Mouse (Mus musculus) heart, embryonic 16.5 days (tissue): ENCODE measurements at regions not wholly inside any gene's neighbourhood (a gene's known extent, or its start where the extent isn't known, plus 50 kb on each side); places are given as distances from the start of the nearest gene placed in this dataset.

ENCODE experiments used
- ATAC-seq: fragments of 200-750 bp; cut with Nextera tagmentation; replicated peaks from 2 replicates; pipeline ENCODE4 v1.8.0; 2017; ENCODE audit warnings: moderate number of reproducible peaks; ENCODE audit not compliant: insufficient read depth, low FRiP score; ENCODE audit errors: extremely low read depth
- H3K27ac ChIP-seq: fragments of 300-500 bp; sonication (generic); 2 replicates; pipeline ENCODE4 v1.5.1; 2014; ENCODE audit warnings: mild to moderate bottlenecking, low read length, control low read depth, moderate library complexity
- H3K27me3 ChIP-seq: fragments of 300-500 bp; sonication (generic); 2 replicates; pipeline ENCODE4 v1.6.1; 2014; ENCODE audit warnings: low read length, mixed read lengths; ENCODE audit not compliant: control insufficient read depth, insufficient read depth
- H3K36me3 ChIP-seq: fragments of 300-500 bp; sonication (generic); 2 replicates; pipeline ENCODE4 v1.6.1; 2014; ENCODE audit not compliant: control insufficient read depth, insufficient read depth
- H3K4me1 ChIP-seq: fragments of 300-500 bp; sonication (generic); 2 replicates; pipeline ENCODE4 v1.6.1; 2014; ENCODE audit warnings: low read length, mixed read lengths; ENCODE audit not compliant: control insufficient read depth, insufficient read depth
- H3K4me2 ChIP-seq: fragments of 300-500 bp; sonication (generic); 2 replicates; pipeline ENCODE4 v1.6.1; 2014; ENCODE audit warnings: low read depth, mild to moderate bottlenecking, control low read depth, low read length
- H3K4me3 ChIP-seq: fragments of 300-500 bp; sonication (generic); 2 replicates; pipeline ENCODE4 v1.5.1; 2014; ENCODE audit warnings: mild to moderate bottlenecking, control low read depth, low read length
- H3K9ac ChIP-seq: fragments of 300-500 bp; sonication (generic); 2 replicates; pipeline ENCODE4 v1.6.1; 2014; ENCODE audit warnings: low read length, control low read depth
- H3K9me3 ChIP-seq: fragments of 300-500 bp; sonication (generic); replicated peaks from 2 replicates; pipeline ENCODE4 v1.6.1; 2016; ENCODE audit warnings: low read length; ENCODE audit not compliant: control insufficient read depth
- WGBS: fragments of 180-500 bp; shearing (Covaris S2); extraction: QIAGEN DNeasy Blood & Tissue Kit; methylation state at CpG from one replicate; pipeline ENCODE4 v1.1.7; 2014; 5-methylcytosine and 5-hydroxymethylcytosine counted together

- Histone ChIP-seq H3K36me3 (no peaks in the 10 kb centered on the region), H3K4me3 (no peak overlapping the region), H3K9ac (no peak overlapping the region), H3K27me3 (no peaks in the 10 kb centered on the region), H3K9me3 (no peaks in the 10 kb centered on the region), H3K4me2 (no peak overlapping the region), H3K27ac (no peak overlapping the region), H3K4me1 (no peaks in the 10 kb centered on the region)
- no peak for ATAC-seq
- 74% methylated on average over 4 of the region's 4 CpGs for WGBS
Measured at GRCm38 (mm10) chr9:41792173-41792829, 331.8 kb downstream of the Sorl1 start.

- no peak overlapping the region for H3K4me3 ChIP-seq
Measured at GRCm38 (mm10) chr9:41791501-41792172, 332.5 kb downstream of the Sorl1 start.

GRCm38 (mm10) chr9:41785131-41785530 lies 339.0 kb downstream of the Sorl1 start:
- no peak for ATAC-seq
- Histone ChIP-seq H3K27ac (no peak overlapping the region), H3K9me3 (peaks cover 7% of the 10 kb centered on the region), H3K4me1 (no peaks in the 10 kb centered on the region), H3K4me2 (no peak overlapping the region), H3K9ac (no peak overlapping the region), H3K36me3 (no peaks in the 10 kb centered on the region), H3K4me3 (no peak overlapping the region), H3K27me3 (no peaks in the 10 kb centered on the region)
- 43% methylated on average over 3 of the region's 3 CpGs for WGBS

More at GRCm38 (mm10) chr9:41791501-41792172, 332.5 kb downstream of the Sorl1 start:
- ATAC-seq = no peak
- Histone ChIP-seq H3K27ac (no peak overlapping the region), H3K4me2 (no peak overlapping the region), H3K36me3 (no peaks in the 10 kb centered on the region), H3K4me1 (no peaks in the 10 kb centered on the region), H3K27me3 (no peaks in the 10 kb centered on the region), H3K9me3 (no peaks in the 10 kb centered on the region), H3K9ac (no peak overlapping the region)
- WGBS = 81% methylated on average over 5 of the region's 5 CpGs

DNA sequence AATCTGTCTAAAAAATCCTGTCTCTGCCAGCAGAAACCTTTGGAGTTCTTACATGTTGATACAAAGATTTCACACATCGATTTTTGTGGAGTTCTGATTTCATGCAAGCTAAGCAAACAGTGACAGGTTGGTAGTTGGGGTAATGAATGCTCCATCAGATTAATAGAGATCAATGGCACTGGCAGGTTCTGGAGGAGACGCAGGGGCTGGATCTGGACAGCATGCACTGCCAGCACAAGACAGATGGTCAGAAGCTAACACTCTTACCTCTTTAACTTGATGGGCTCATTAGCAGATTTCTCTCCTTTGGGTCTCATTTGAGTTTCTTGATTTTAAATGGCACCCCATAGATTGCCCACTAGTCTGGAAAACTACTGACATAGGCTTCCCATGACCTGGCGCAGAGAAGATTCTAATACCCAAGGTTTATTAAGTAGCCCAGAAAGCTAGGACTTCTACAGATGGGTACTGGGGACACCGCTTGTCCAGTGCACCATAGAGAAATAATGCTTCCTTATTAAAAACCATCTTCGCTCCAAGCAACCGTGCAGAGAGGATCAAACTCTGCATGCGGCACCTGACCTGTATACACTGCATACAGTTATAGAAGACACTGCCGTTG lies 351.7 kb downstream of the Sorl1 start:
- Histone ChIP-seq H3K4me2 (no peak overlapping the region), H3K9ac (no peak overlapping the region), H3K4me1 (no peaks in the 10 kb centered on the region), H3K36me3 (no peaks in the 10 kb centered on the region), H3K4me3 (no peak overlapping the region), H3K27me3 (no peaks in the 10 kb centered on the region), H3K9me3 (no peaks in the 10 kb centered on the region), H3K27ac (no peak overlapping the region)
- WGBS = 90% methylated on average over 8 of the region's 8 CpGs
- ATAC-seq = no peak

GRCm38 (mm10) chr9:41771276-41771675 lies 352.8 kb downstream of the Sorl1 start:
- Histone ChIP-seq H3K9ac (no peak overlapping the region), H3K4me3 (no peak overlapping the region), H3K27ac (no peak overlapping the region), H3K4me1 (peaks cover 9% of the 10 kb centered on the region), H3K36me3 (no peaks in the 10 kb centered on the region), H3K27me3 (no peaks in the 10 kb centered on the region), H3K9me3 (no peaks in the 10 kb centered on the region), H3K4me2 (no peak overlapping the region)
- 69% methylated on average over 1 of the region's 1 CpGs for WGBS
- no peak for ATAC-seq

GRCm38 (mm10) chr9:41768316-41768715 lies 355.8 kb downstream of the Sorl1 start:
- 84% methylated on average over 3 of the region's 3 CpGs for WGBS
- Histone ChIP-seq H3K9ac (no peak overlapping the region), H3K36me3 (no peaks in the 10 kb centered on the region), H3K4me1 (peaks cover 12% of the 10 kb centered on the region), H3K4me3 (no peak overlapping the region), H3K9me3 (no peaks in the 10 kb centered on the region; the same call in 1 of the 2 replicates), H3K27ac (no peak overlapping the region), H3K27me3 (no peaks in the 10 kb centered on the region), H3K4me2 (no peak overlapping the region)
- no peak for ATAC-seq

DNA sequence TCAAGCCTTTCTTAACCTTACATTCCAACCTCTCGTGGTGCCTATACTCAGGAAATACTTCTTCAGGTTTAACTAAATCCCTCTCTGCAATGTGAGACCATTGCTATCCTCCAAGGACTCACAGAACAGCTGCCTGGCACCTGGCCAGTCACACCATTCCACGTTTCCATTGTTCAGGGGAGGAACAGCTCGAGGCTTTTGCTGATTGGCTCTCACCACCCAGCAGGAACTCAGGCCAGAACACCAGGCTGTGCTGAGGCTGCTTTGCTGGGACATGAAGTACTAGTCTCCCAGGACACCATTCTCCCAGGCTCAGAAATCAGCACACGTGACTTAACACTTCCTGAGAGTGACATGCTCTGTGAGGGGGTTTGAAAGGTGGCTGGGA lies 357.6 kb downstream of the Sorl1 start:
- peak overlapping the region; percentile 74 for H3K27ac ChIP-seq

DNA sequence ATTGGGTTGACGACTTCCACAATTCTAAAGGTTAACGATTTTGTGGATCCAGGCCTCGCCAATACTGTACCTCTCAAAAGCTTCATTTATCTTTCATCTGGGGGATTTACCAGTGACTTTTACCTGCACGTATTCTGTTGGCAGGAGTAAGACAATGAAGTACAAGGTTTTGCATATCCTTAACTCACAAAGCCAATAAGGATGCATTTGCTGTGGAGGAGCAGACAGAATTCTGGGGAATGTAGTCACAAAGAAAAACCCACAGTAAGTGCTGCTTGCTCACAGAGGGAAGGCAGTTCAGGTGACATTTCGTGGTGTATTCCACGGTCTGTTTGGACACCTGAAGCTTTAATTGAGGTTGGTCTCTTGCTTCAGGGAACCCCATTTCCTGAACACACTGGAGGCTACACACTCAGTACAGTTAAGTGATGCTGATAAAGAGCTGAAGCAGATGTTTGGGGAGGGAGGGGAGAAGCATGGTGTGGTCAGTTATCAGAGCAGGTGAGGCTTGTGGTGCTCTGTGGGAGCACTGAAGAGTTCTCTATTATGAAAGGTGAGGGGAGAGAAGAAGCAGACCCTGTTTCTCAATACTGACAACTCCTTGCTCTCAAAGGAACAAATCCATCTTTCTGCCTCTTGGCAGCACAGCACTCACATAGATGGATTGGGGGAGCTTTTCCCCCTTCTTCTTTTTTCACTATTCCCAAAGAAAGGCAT lies 358.1 kb downstream of the Sorl1 start:
- no peak for ATAC-seq
- 79% methylated on average over 6 of the region's 6 CpGs for WGBS

More for the DNA sequence above, 357.6 kb downstream of the Sorl1 start:
- no peak overlapping the region for H3K4me3 ChIP-seq
- 7% methylated on average over 4 of the region's 4 CpGs for WGBS
- ATAC-seq = peak; percentile 94
- peaks cover 13% of the 10 kb centered on the region for H3K4me1 ChIP-seq
- H3K27me3 ChIP-seq = no peaks in the 10 kb centered on the region
- H3K9ac ChIP-seq = no peak overlapping the region
- H3K36me3 ChIP-seq = no peaks in the 10 kb centered on the region
- no peaks in the 10 kb centered on the region; the same call in 1 of the 2 replicates for H3K9me3 ChIP-seq
- no peak overlapping the region for H3K4me2 ChIP-seq

More for the DNA sequence above, 358.1 kb downstream of the Sorl1 start:
- Histone ChIP-seq H3K4me2 (no peak overlapping the region), H3K4me1 (peaks cover 19% of the 10 kb centered on the region), H3K4me3 (no peak overlapping the region), H3K9me3 (no peaks in the 10 kb centered on the region; the same call in 1 of the 2 replicates), H3K9ac (no peak overlapping the region), H3K27me3 (no peaks in the 10 kb centered on the region), H3K36me3 (no peaks in the 10 kb centered on the region), H3K27ac (peak overlapping the region; percentile 74)
